ENCODE assay signal across 15 mouse cellular contexts in genomic region chr6:119554439-119554838, GRCm38 (mm10). TPM values are rescaled to one million over a fixed set of nuclear protein-coding genes. Genes with fewer than 3 reads are reported as not detected.
DNase-seq lines count a peak whose midpoint lies in the region; ATAC-seq and TF ChIP-seq lines count a peak whose summit lies in the region.
"Had no signal": no experiment of that assay in that cellular context is flagged by ENCODE, and none has a peak within 500 bp of the region (broad histone marks: within the 10 kb centered on the region; RNA-seq: fewer than 3 reads in every experiment).

No protein-coding gene starts in this region.

- H3K4me2 ChIP-seq in intestine, postnatal 0 days (replicated peaks; ENCODE audit: low read depth) = no peak overlapping the region
- H3K4me2 ChIP-seq in intestine, embryonic 15.5 days (replicated peaks) = no peak overlapping the region
- H3K4me2 ChIP-seq in stomach, postnatal 0 days (replicated peaks; ENCODE audit: low read depth) = no peak overlapping the region
- H3K4me2 ChIP-seq: hindbrain, embryonic 13.5 days; liver, embryonic 13.5 days had no signal

- no peak for ATAC-seq in intestine, postnatal 0 days
- no peak for ATAC-seq in intestine, embryonic 15.5 days
- ATAC-seq in stomach, postnatal 0 days (ENCODE audit: low FRiP score, low TSS enrichment) = no peak

- no peaks in the 10 kb centered on the region for H3K27me3 ChIP-seq in intestine, postnatal 0 days (replicated peaks; ENCODE audit: control insufficient read depth, insufficient read depth, low read length)
- no peaks in the 10 kb centered on the region for H3K27me3 ChIP-seq in intestine, embryonic 15.5 days (replicated peaks)
- H3K27me3 ChIP-seq in thymus, adult 2 months (ENCODE audit: control insufficient read depth, insufficient read depth, low read length) = no peaks in the 10 kb centered on the region
- no peaks in the 10 kb centered on the region for H3K27me3 ChIP-seq in stomach, postnatal 0 days (ENCODE audit: control insufficient read depth, insufficient read depth, low read length)
- H3K27me3 ChIP-seq: hindbrain, embryonic 13.5 days; liver, embryonic 13.5 days had no signal

- TF ChIP-seq EP300 in stomach, postnatal 0 days (optimal IDR thresholded peaks at IDR 0.05) = no peak

- no peak overlapping the region for H3K9ac ChIP-seq in intestine, postnatal 0 days (ENCODE audit: low read depth, low read length)
- no peak overlapping the region for H3K9ac ChIP-seq in intestine, embryonic 15.5 days
- H3K9ac ChIP-seq in stomach, postnatal 0 days (ENCODE audit: low read length) = no peak overlapping the region
- H3K9ac ChIP-seq: hindbrain, embryonic 13.5 days; liver, embryonic 13.5 days had no signal

- no peak overlapping the region for H3K27ac ChIP-seq in intestine, postnatal 0 days (ENCODE audit: low read depth, low read length)
- H3K27ac ChIP-seq in intestine, embryonic 15.5 days = no peak overlapping the region
- H3K27ac ChIP-seq in thymus, adult 2 months (ENCODE audit: control insufficient read depth, insufficient read depth, low read length) = no peak overlapping the region
- no peak overlapping the region for H3K27ac ChIP-seq in stomach, postnatal 0 days (replicated peaks)
- H3K27ac ChIP-seq: heart, embryonic 10.5 days; hindbrain, embryonic 13.5 days; liver, embryonic 13.5 days had no signal

- H3K36me3 ChIP-seq in intestine, postnatal 0 days (ENCODE audit: control insufficient read depth, insufficient read depth) = no peaks in the 10 kb centered on the region
- H3K36me3 ChIP-seq in intestine, embryonic 15.5 days = no peaks in the 10 kb centered on the region
- no peaks in the 10 kb centered on the region for H3K36me3 ChIP-seq in thymus, adult 2 months (ENCODE audit: control insufficient read depth, insufficient read depth, low read length)
- H3K36me3 ChIP-seq in stomach, postnatal 0 days (ENCODE audit: control insufficient read depth, insufficient read depth, low read length) = no peaks in the 10 kb centered on the region
- H3K36me3 ChIP-seq: heart, embryonic 10.5 days; hindbrain, embryonic 13.5 days; liver, embryonic 13.5 days had no signal

- H3K4me3 ChIP-seq in intestine, postnatal 0 days (ENCODE audit: low read depth, low read length) = no peak overlapping the region
- H3K4me3 ChIP-seq in intestine, embryonic 15.5 days (replicated peaks) = no peak overlapping the region
- H3K4me3 ChIP-seq in thymus, adult 2 months (ENCODE audit: control insufficient read depth, insufficient read depth, low read length) = no peak overlapping the region
- H3K4me3 ChIP-seq in stomach, postnatal 0 days (ENCODE audit: low read depth, low read length) = no peak overlapping the region
- H3K4me3 ChIP-seq: erythroblast, embryonic 14.5 days; heart, embryonic 10.5 days; hindbrain, embryonic 13.5 days; liver, embryonic 13.5 days had no signal

- peak; percentile 36 for TF ChIP-seq CTCF in intestine, postnatal 0 days (IDR thresholded peaks at IDR 0.05; ENCODE audit: low read depth)
- peak; percentile 37; the same call in 1 of the 2 replicates for TF ChIP-seq CTCF in thymus, adult 2 months (IDR thresholded peaks at IDR 0.05; ENCODE audit: borderline replicate concordance, control insufficient read depth, extremely low read depth, insufficient read depth, low read length, poor library complexity)
- peak; percentile 24; the same call in 1 of the 2 replicates for TF ChIP-seq CTCF in stomach, postnatal 0 days (IDR thresholded peaks at IDR 0.05; ENCODE audit: low read depth)

- DNase-seq in thymus, adult 2 months = peak; percentile 17
- no peak for DNase-seq in thymus, postnatal 0 days (ENCODE audit: low spot score)
- peak; percentile 10 for DNase-seq in T-cell, adult 2 months (ENCODE audit: low spot score)
- DNase-seq in stomach, postnatal 0 days (ENCODE audit: low spot score) = no peak
- no peak for DNase-seq in layer of hippocampus, postnatal 10 days (ENCODE audit: low spot score in 2 of 2)
- DNase-seq in layer of hippocampus, adult 8-10 months (ENCODE audit: low spot score in 2 of 2) = no peak
- DNase-seq: adrenal gland, postnatal 14 days; cerebellum, adult 11 months; liver, embryonic 13.5 days had no signal

- H3K4me1 ChIP-seq in intestine, postnatal 0 days (replicated peaks; ENCODE audit: control insufficient read depth, insufficient read depth, low read length) = no peaks in the 10 kb centered on the region
- no peaks in the 10 kb centered on the region for H3K4me1 ChIP-seq in intestine, embryonic 15.5 days (replicated peaks)
- H3K4me1 ChIP-seq in thymus, adult 2 months (replicated peaks; ENCODE audit: control insufficient read depth, insufficient read depth, low read length) = peaks cover 6% of the 10 kb centered on the region; the same call in 1 of the 2 replicates
- no peaks in the 10 kb centered on the region for H3K4me1 ChIP-seq in stomach, postnatal 0 days (replicated peaks; ENCODE audit: control insufficient read depth, insufficient read depth)
- H3K4me1 ChIP-seq: hindbrain, embryonic 13.5 days had no signal

- WGBS in intestine, postnatal 0 days = 74% methylated on average over 8 of the region's 8 CpGs
- WGBS in intestine, embryonic 15.5 days = 77% methylated on average over 8 of the region's 8 CpGs
- WGBS in thymus, adult 2 months = 85% methylated on average over 8 of the region's 8 CpGs
- 74% methylated on average over 8 of the region's 8 CpGs for WGBS in stomach, postnatal 0 days

- TF ChIP-seq POLR2A in thymus, adult 2 months (IDR thresholded peaks at IDR 0.05; ENCODE audit: control insufficient read depth, extremely low read depth, insufficient read depth, low read length, poor library complexity) = no peak

- no peaks in the 10 kb centered on the region for H3K9me3 ChIP-seq in intestine, postnatal 0 days (ENCODE audit: control insufficient read depth)
- H3K9me3 ChIP-seq in intestine, embryonic 15.5 days = no peaks in the 10 kb centered on the region
- H3K9me3 ChIP-seq in stomach, postnatal 0 days (ENCODE audit: control insufficient read depth, low read length) = no peaks in the 10 kb centered on the region
- H3K9me3 ChIP-seq: hindbrain, embryonic 13.5 days; liver, embryonic 13.5 days had no signal

RNA-seq across cellular contexts. Expression of gene Wnt5b, which starts 10.3 kb away (rescaled TPM):
- 1.5 and 1.8 TPM in 2 replicates for polyA plus RNA-seq in intestine, postnatal 0 days (2015; fragmentation: Nextera tagmentation; extraction: Ambion mirVana)
- 7.3 and 7.4 TPM in 2 replicates for polyA plus RNA-seq in intestine, embryonic 15.5 days (2015; fragmentation: Nextera tagmentation; extraction: Ambion mirVana)
- polyA plus RNA-seq in thymus, adult 2 months (2012; rRNA removed) = 6.5 and 8.1 TPM in 2 replicates
- polyA plus RNA-seq in thymus, postnatal 0 days (2015; fragmentation: Nextera tagmentation; extraction: Ambion mirVana) = 3.9 and 4.6 TPM in 2 replicates
- 4.5 and 5.2 TPM in 2 replicates for polyA plus RNA-seq in stomach, postnatal 0 days (2015; fragmentation: Nextera tagmentation; extraction: Ambion mirVana)
- 1 to 10 TPM; 2.2 to 2.4 TPM for total RNA-seq in layer of hippocampus, postnatal 10 days (2021)
- total RNA-seq in layer of hippocampus, adult 8-10 months (2022) = 1 to 10 TPM; 1.6 to 3.1 (median 2.5) TPM
- total RNA-seq: megakaryocyte progenitor cell, adult 5-6 weeks had no signal
- polyA plus RNA-seq: erythroblast, embryonic 14.5 days had no signal

Comparison
In these comparisons a context has a peak if more than half of its experiments do, and no peak if none do; other contexts are left out.
1. DNase-seq: peak in thymus, adult 2 months (single experiment) and T-cell, adult 2 months (single experiment); none in thymus, postnatal 0 days (single experiment), stomach, postnatal 0 days (single experiment), layer of hippocampus, postnatal 10 days (0 of 2) and layer of hippocampus, adult 8-10 months (0 of 2).
2. Peak in every context shown above with its lines, with median percentiles within 50 percentile points of each other: CTCF ChIP-seq.